Mouse (Mus musculus) embryonic facial prominence, embryonic 15.5 days (tissue): ENCODE results near the gene Mucl3. TPM values are rescaled to one million over a fixed set of nuclear protein-coding genes. Genes with fewer than 3 reads are reported as not detected.
A peak's percentile ranks its signal among the peaks of the same experiment; 100 is the strongest.

Source experiments
- ATAC-seq: fragments of 200-750 bp; cut with Nextera tagmentation; 2 replicates; pipeline ENCODE4 v1.8.0; 2017; ENCODE audit warnings: low read depth, moderate TSS enrichment; ENCODE audit not compliant: insufficient number of reproducible peaks, low FRiP score, low TSS enrichment
- H3K27ac ChIP-seq: fragments of 300-500 bp; sonication (generic); replicated peaks from 2 replicates; pipeline ENCODE4 v1.5.1; 2015; ENCODE audit warnings: mild to moderate bottlenecking, inconsistent platforms
- H3K27me3 ChIP-seq: fragments of 300-500 bp; sonication (generic); 2 replicates; pipeline ENCODE4 v1.6.1; 2015; ENCODE audit warnings: inconsistent platforms
- H3K36me3 ChIP-seq: fragments of 300-500 bp; sonication (generic); 2 replicates; pipeline ENCODE4 v1.6.1; 2015; ENCODE audit warnings: mild to moderate bottlenecking, inconsistent platforms
- H3K4me1 ChIP-seq: fragments of 300-500 bp; sonication (generic); 2 replicates; pipeline ENCODE4 v1.6.1; 2015; ENCODE audit warnings: inconsistent platforms
- H3K4me2 ChIP-seq: fragments of 300-500 bp; sonication (generic); replicated peaks from 2 replicates; pipeline ENCODE4 v1.6.1; 2015; ENCODE audit warnings: mild to moderate bottlenecking, inconsistent platforms
- H3K4me3 ChIP-seq: fragments of 300-500 bp; sonication (generic); replicated peaks from 2 replicates; pipeline ENCODE4 v1.5.1; 2015; ENCODE audit warnings: mild to moderate bottlenecking, inconsistent platforms
- H3K9ac ChIP-seq: fragments of 300-500 bp; sonication (generic); 2 replicates; pipeline ENCODE4 v1.6.1; 2015; ENCODE audit warnings: inconsistent platforms
- H3K9me3 ChIP-seq: fragments of 300-500 bp; sonication (generic); replicated peaks from 2 replicates; pipeline ENCODE4 v1.6.1; 2016; ENCODE audit warnings: inconsistent platforms
- WGBS: fragments of 180-500 bp; shearing (Covaris S2); methylation state at CpG from one replicate; pipeline ENCODE4 v1.1.7; 2015; 5-methylcytosine and 5-hydroxymethylcytosine counted together
- polyA plus RNA-seq: library from polyadenylated mRNA; unstranded; fragments of >200 nt; fragmentation: Nextera tagmentation; extraction: Ambion mirVana; gene quantifications from 2 replicates; pipeline ENCODE4 v1.2.1, GENCODE M21; 2015

Mucl3 gene
- polyA plus RNA-seq, 1 experiment from 2014 or later = 0.36 TPM

DNA sequence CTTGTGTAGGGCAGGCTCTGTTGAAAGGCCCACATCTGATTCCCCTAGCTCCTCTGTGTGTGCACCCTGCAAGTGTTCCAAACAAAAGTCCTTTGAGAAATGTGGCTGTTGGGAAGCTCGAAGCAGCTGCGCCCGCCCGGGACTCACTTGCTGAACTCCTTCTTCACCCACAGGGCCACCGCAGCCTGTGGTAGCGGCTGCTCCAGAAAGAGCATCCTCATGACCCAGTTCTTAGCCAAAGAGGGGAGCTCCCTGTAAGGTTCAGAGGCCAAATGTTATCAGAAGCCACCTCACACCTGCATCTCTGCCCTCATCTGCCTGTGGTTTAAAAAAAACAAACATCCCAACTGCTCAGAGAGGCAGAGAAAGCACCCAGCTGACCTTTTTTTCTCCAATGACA, 28.4 kb upstream of the Mucl3 start:
- H3K4me3 ChIP-seq = no peak overlapping the region
- ATAC-seq = no peak
- 87% methylated on average over 6 of the region's 6 CpGs for WGBS

DNA sequence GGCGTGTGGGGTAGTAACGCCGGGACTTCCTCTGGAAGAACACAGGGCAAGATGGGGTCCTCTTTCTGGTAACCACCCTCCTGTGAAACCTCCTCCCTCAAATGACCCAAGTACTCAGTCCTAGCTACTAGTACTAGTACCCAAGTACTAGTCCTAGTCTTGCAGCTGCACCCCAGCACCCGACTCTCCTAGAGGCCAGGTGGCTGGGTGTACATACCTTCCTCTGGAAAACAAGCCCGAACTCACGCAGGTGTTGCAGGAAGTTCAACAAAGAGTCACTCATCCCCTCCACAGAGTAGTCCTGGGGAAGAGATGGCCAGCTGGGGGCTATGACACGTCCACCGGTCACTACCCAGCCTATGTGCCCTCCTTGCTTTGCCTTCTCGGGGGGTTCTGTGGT, 26.2 kb upstream of the Mucl3 start:
- Histone ChIP-seq H3K27me3 (no peaks in the 10 kb centered on the region), H3K4me2 (no peak overlapping the region), H3K27ac (no peak overlapping the region), H3K36me3 (peaks cover 26% of the 10 kb centered on the region), H3K9ac (no peak overlapping the region), H3K4me1 (peaks cover 28% of the 10 kb centered on the region), H3K9me3 (no peaks in the 10 kb centered on the region), H3K4me3 (no peak overlapping the region)
- no peak for ATAC-seq
- WGBS = 90% methylated on average over 9 of the region's 9 CpGs

More for the DNA sequence above, 28.4 kb upstream of the Mucl3 start:
- Histone ChIP-seq H3K27me3 (no peaks in the 10 kb centered on the region), H3K4me1 (peaks cover 19% of the 10 kb centered on the region), H3K4me2 (no peak overlapping the region), H3K36me3 (0 out of 2 replicates have a peak, but pooled peaks cover 17% of the 10 kb centered on the region), H3K27ac (no peak overlapping the region), H3K9ac (no peak overlapping the region), H3K9me3 (no peaks in the 10 kb centered on the region)

DNA sequence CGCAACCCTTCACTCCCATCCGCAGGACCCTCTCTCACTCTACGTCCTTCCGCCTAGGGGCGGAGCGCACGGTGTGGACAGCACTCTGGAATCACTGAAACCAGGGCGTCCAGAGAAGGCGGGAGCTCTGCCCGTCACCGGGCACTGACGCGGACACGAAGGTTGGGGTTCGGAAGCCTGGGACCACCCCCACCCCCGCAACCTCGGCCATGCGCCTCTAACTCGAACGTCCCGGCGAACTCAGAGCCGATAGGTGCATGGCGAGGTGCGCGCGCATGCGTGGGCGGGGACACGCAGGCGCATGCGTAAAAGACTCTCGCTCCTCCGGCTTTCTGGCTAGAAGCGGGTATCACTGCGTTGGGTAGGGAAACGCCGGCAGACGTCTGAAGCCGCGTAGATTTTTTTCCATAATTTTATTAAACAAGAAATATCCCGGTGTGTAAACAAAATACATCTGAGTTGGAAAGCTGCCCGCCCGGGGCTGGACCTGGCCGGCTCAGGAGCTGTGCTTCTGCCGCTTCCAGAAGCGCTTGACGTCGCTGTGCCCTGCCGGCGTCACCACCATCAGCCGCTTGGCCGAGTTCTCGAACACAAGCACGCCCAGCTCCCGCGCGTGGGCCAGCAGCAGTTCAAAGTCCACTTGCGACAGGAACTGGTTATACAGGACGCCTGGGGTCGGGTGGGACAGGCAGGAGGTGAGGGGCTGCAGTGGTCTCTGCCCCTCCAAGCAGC, 24.0 kb upstream of the Mucl3 start, which contains the start of gene Vars2:
Vars2 (minus strand) TSS at position 259 of the 732 bp plus-strand sequence.
- H3K27me3 ChIP-seq = no peaks in the 10 kb centered on the region
- under 1% methylated on average over 61 of the region's 61 CpGs for WGBS
- peaks cover 46% of the 10 kb centered on the region for H3K36me3 ChIP-seq
- peak within 1 kb of the TSS; percentile 91 for H3K9ac ChIP-seq
- peak within 1 kb of the TSS; percentile 75 for H3K27ac ChIP-seq
- H3K4me3 ChIP-seq = peak within 1 kb of the TSS; percentile 68
- peaks cover 21% of the 10 kb centered on the region for H3K4me1 ChIP-seq
- no peaks in the 10 kb centered on the region for H3K9me3 ChIP-seq
- H3K4me2 ChIP-seq = peak within 1 kb of the TSS; percentile 90
- ATAC-seq = peak; percentile 86

DNA sequence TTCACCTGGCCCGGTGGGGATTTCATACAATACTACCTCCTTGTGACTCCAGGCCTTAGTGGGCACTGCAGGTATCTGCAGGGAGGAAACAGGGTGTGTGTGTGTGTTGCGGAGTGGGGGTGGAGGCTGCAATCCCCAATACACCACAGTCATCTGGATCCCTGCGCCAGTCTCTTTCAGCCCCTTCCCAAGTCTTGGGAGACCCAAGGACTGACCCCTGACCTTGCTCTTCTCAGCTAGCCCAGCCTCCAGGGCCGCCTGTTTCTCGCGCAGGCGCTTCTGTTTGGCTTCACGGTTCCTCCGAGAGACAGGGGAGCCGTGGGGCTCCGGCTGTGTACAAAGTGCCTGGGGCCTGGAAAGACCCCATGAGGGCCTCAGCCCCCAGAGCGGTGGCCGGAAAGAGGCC, 23.4 kb upstream of the Mucl3 start:
- Histone ChIP-seq H3K9me3 (no peaks in the 10 kb centered on the region), H3K27me3 (no peaks in the 10 kb centered on the region), H3K27ac (peak overlapping the region; percentile 75), H3K36me3 (peaks cover 48% of the 10 kb centered on the region), H3K4me2 (peak overlapping the region; percentile 90), H3K9ac (peak overlapping the region; percentile 91), H3K4me1 (peaks cover 19% of the 10 kb centered on the region), H3K4me3 (peak overlapping the region; percentile 68)
- 2% methylated on average over 13 of the region's 13 CpGs for WGBS
- ATAC-seq = peak; percentile 35

DNA sequence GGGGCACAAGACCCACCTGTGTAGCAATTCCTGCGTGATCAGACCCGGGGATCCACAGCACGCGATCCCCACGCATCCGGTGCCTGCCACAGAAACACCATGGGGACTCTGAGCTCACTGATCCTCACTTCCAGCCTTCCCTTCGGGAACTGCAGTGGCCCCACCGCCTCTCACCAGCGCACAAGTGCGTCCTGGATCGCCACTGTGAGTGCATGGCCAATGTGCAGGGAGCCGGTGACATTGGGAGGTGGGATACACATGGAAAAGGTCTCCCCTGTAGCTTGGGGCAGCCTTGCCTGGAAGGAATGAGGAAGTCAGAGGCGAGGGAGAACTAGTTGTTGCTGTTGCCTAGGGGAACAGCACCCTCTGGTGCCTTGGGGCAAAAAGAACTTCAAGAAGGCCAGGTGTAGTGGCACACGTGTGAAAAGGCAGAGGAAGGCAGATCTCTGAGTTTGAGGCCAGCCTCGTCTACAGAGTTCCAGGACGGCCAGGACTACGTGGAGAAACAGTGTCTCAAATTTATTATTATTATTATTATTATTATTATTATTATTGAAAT, 22.5 kb upstream of the Mucl3 start:
- no peak overlapping the region for H3K27ac ChIP-seq
- WGBS = 77% methylated on average over 17 of the region's 17 CpGs
- peaks cover 19% of the 10 kb centered on the region for H3K4me1 ChIP-seq
- H3K9ac ChIP-seq = 0 out of 2 replicates have a peak overlapping the region, but pooled peaks have one; percentile 6
- no peak overlapping the region for H3K4me2 ChIP-seq
- H3K27me3 ChIP-seq = no peaks in the 10 kb centered on the region
- no peak for ATAC-seq
- peak overlapping the region; percentile 10; the same call in 1 of the 2 replicates for H3K4me3 ChIP-seq
- H3K36me3 ChIP-seq = peaks cover 56% of the 10 kb centered on the region
- no peaks in the 10 kb centered on the region for H3K9me3 ChIP-seq

DNA sequence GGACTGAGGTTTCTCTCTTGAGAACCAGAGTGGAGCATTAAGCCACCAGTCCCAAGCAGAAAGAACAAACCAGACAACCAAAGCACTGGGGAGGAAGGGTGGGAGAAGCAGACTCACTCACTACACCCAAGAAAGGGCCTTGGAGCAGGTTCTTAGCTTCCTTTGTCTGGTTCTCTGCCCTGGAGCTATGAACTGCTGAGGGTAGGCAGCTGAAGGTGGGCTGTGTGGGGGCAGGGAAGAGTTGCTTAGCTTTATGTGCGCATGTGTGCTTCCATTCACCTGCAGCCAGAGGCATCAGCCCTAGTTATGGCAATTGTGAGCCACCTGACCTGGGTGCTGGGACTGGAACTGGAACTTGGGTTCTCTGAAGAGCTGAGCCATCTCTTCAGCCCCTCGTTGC, 9.6 kb upstream of the Mucl3 start:
- Histone ChIP-seq H3K36me3 (peaks cover 32% of the 10 kb centered on the region), H3K4me2 (no peak overlapping the region), H3K9me3 (no peaks in the 10 kb centered on the region), H3K9ac (no peak overlapping the region), H3K27ac (no peak overlapping the region), H3K27me3 (no peaks in the 10 kb centered on the region), H3K4me1 (0 out of 2 replicates have a peak, but pooled peaks cover 4% of the 10 kb centered on the region), H3K4me3 (no peak overlapping the region)
- WGBS = 54% methylated on average over 2 of the region's 2 CpGs
- no peak for ATAC-seq

DNA sequence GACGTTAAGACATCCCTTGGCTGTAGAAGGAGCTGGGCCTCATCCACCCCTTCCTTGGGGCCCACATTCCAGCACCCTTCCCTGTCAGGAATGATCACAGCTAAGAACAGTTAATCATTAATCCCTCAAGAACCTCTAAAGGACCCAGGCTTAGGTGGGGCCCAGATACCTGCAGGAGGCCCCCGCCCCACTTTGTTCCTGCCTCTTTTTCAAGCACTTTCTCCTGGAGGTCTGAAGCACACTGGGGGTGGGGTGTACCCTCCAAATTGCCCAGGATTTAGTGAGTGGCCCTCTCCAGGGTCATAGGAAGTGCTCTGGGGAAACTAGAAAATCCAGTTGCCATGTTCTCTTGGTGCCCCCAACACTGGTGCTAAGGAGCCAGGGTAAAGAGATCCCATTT, 5.9 kb upstream of the Mucl3 start:
- Histone ChIP-seq H3K9me3 (no peaks in the 10 kb centered on the region), H3K4me2 (no peak overlapping the region), H3K27ac (no peak overlapping the region), H3K9ac (no peak overlapping the region), H3K36me3 (no peaks in the 10 kb centered on the region), H3K4me1 (0 out of 2 replicates have a peak, but pooled peaks cover 4% of the 10 kb centered on the region), H3K27me3 (no peaks in the 10 kb centered on the region), H3K4me3 (no peak overlapping the region)
- 43% methylated on average over 2 of the region's 2 CpGs for WGBS
- no peak for ATAC-seq

DNA sequence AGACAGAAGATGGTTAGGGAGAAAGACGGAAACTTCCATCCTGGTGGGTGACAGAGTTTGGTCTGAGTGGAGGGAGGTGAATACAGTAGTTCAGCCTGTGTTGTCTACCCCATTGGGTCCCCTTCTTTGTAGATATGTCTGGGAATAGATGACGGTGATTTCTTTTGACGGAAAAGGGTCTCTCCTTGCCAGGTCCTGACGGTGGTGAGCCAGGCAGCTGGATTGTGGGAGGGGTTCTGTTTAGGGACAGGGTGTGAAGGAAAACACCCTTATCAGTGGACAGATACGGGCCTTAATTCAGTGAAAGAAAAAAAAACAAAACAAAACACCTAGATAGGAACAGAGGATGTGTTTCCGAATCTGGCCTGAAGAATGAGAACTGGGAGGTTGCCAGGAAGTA, 4.1 kb downstream of the Mucl3 start:
- Histone ChIP-seq H3K27ac (peak overlapping the region; percentile 5; the same call in 1 of the 2 replicates), H3K36me3 (no peaks in the 10 kb centered on the region), H3K4me3 (no peak overlapping the region), H3K4me1 (peaks cover 5% of the 10 kb centered on the region; the same call in 1 of the 2 replicates), H3K9me3 (no peaks in the 10 kb centered on the region), H3K9ac (no peak overlapping the region), H3K4me2 (no peak overlapping the region; the same call in 1 of the 2 replicates), H3K27me3 (no peaks in the 10 kb centered on the region)
- 77% methylated on average over 6 of the region's 6 CpGs for WGBS
- no peak for ATAC-seq

DNA sequence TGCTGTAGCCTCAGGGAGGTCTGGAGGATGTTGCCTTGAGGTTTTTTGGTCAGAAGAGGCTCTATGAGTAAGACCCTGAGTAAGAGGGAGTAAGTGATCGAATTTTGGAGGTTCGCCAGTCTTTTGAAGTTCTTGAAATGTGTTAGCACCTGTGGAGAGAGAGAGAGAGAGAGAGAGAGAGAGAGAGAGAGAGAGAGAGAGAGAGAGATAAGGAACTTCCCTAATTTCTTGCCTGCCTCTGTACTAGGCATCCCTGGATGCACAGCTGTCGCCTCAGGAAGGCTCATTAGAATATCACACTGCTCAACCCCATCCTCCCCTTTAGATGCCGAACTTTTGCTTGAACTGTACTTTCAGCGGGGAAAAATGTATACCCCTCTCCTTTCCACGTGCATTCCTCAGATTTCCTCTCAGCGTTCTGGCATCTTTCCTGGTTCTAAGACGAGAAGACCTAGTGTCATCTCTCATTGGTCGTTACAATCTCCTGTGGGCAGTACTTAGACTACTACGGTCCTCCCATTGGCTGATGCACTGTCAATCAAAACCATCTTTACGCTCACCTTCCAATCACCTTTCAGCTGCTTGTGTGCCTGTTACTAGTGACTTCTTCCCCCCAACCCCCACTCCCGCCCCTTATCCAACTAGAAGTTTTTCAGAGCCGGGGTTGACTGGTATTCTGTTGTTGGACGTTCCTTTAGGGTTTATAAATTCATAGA, 4.9 kb downstream of the Mucl3 start:
- WGBS = 20% methylated on average over 14 of the region's 14 CpGs
- ATAC-seq = peak; percentile 90
- Histone ChIP-seq H3K27me3 (no peaks in the 10 kb centered on the region), H3K4me3 (no peak overlapping the region), H3K9ac (no peak overlapping the region), H3K36me3 (no peaks in the 10 kb centered on the region), H3K9me3 (no peaks in the 10 kb centered on the region), H3K4me1 (peaks cover 5% of the 10 kb centered on the region; the same call in 1 of the 2 replicates), H3K27ac (peak overlapping the region; percentile 5; the same call in 1 of the 2 replicates), H3K4me2 (peak overlapping the region; percentile 41)

DNA sequence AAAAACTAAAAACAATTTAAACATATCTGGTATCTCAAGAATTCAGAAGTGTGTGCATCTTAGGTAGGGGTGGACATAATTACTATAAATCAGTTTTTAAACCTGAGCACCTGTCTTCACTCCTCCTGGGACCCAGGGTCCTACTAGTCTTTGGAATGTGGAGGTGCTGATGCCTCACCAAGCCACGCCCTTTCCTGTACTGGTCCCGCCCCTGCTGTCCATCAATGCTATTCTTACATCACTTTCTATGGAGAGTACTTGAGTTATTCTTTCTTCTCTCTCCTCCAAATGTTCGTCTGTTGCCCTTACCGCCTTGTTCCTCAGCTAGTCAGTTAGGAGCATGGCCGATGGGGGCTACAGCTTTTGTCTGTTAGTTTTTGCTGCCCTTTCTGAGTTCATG, 7.1 kb downstream of the Mucl3 start:
- Histone ChIP-seq H3K4me3 (no peak overlapping the region), H3K27ac (no peak overlapping the region), H3K4me2 (no peak overlapping the region), H3K9ac (no peak overlapping the region), H3K9me3 (no peaks in the 10 kb centered on the region), H3K36me3 (no peaks in the 10 kb centered on the region), H3K4me1 (peaks cover 5% of the 10 kb centered on the region; the same call in 1 of the 2 replicates), H3K27me3 (no peaks in the 10 kb centered on the region)
- no peak for ATAC-seq
- 43% methylated on average over 5 of the region's 5 CpGs for WGBS

DNA sequence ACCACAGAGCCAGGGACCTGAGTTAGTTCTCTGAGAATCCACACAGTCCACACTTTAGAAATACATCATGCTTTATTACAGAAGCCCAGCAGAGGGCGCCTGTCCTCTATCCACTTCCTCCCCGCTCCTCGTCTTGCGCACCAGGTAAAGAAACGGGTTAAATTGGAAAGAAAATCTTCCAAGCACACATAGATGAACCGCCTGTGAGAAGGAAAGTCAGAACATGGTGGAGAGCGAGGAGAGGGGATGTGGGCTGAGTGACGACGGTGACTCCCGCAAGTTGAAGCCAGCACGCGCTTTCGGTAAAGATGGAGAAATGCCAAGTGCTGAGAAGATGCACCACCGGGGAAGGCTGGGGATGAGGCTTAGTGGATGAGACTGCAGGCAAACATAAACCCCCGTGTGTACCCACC, 7.8 kb downstream of the Mucl3 start:
- Histone ChIP-seq H3K4me2 (peak overlapping the region; percentile 77), H3K9me3 (no peaks in the 10 kb centered on the region), H3K9ac (peak overlapping the region; percentile 39; the same call in 1 of the 2 replicates), H3K36me3 (no peaks in the 10 kb centered on the region), H3K27me3 (no peaks in the 10 kb centered on the region), H3K4me1 (peaks cover 5% of the 10 kb centered on the region; the same call in 1 of the 2 replicates), H3K27ac (no peak overlapping the region), H3K4me3 (peak overlapping the region; percentile 48)
- under 1% methylated on average over 15 of the region's 15 CpGs for WGBS
- ATAC-seq = peak; percentile 36
